In genomic region chr1:55076849-55077516, GRCm38 (mm10) we compare ENCODE assay signal across 16 mouse cellular contexts. TPM values are rescaled to one million over a fixed set of nuclear protein-coding genes. Genes with fewer than 3 reads are reported as not detected.
DNase-seq lines count a peak whose midpoint lies in the region; ATAC-seq and TF ChIP-seq lines count a peak whose summit lies in the region.
"Had no signal": no experiment of that assay in that cellular context is flagged by ENCODE, and none has a peak within 500 bp of the region (broad histone marks: within the 10 kb centered on the region; RNA-seq: fewer than 3 reads in every experiment).

No protein-coding gene starts in this region.

- H3K4me1 ChIP-seq in midbrain, embryonic 13.5 days (replicated peaks): no peaks in the 10 kb centered on the region
- H3K4me1 ChIP-seq in midbrain, postnatal 0 days (ENCODE audit: insufficient read depth, low read length): no peaks in the 10 kb centered on the region
- H3K4me1 ChIP-seq in lung, embryonic 16.5 days (replicated peaks; ENCODE audit: control insufficient read depth, insufficient read depth, low read length): no peaks in the 10 kb centered on the region
- H3K4me1 ChIP-seq: embryonic facial prominence, embryonic 13.5 days; forebrain, embryonic 12.5 days; hindbrain, embryonic 15.5 days had no signal

- H3K27ac ChIP-seq in midbrain, embryonic 13.5 days: no peak overlapping the region
- H3K27ac ChIP-seq in midbrain, postnatal 0 days (ENCODE audit: low read depth, low read length): no peak overlapping the region
- no peak overlapping the region for H3K27ac ChIP-seq in lung, embryonic 16.5 days (ENCODE audit: low read length)
- H3K27ac ChIP-seq: embryonic facial prominence, embryonic 13.5 days; forebrain, embryonic 12.5 days; gastrocnemius, adult 2 months; hindbrain, embryonic 15.5 days; macrophage had no signal

- intact Hi-C loops in left cerebral cortex, postnatal 10 days (cut with DNase I): no loop called here

- no peak for TF ChIP-seq CTCF in midbrain, postnatal 0 days (IDR thresholded peaks at IDR 0.05)

- no peak overlapping the region for H3K4me3 ChIP-seq in midbrain, embryonic 13.5 days (replicated peaks)
- H3K4me3 ChIP-seq in midbrain, postnatal 0 days (ENCODE audit: low read depth, low read length): no peak overlapping the region
- H3K4me3 ChIP-seq in lung, embryonic 16.5 days (ENCODE audit: low read length): no peak overlapping the region
- H3K4me3 ChIP-seq: embryonic facial prominence, embryonic 13.5 days; forebrain, embryonic 12.5 days; gastrocnemius, adult 2 months; heart, embryonic 13.5 days; hindbrain, embryonic 15.5 days had no signal

- peaks cover 69% of the 10 kb centered on the region for H3K36me3 ChIP-seq in midbrain, embryonic 13.5 days
- peaks cover 27% of the 10 kb centered on the region for H3K36me3 ChIP-seq in midbrain, postnatal 0 days (ENCODE audit: insufficient read depth, low read length)
- peaks cover 25% of the 10 kb centered on the region for H3K36me3 ChIP-seq in lung, embryonic 16.5 days (ENCODE audit: control insufficient read depth, insufficient read depth, low read length)

- no peaks in the 10 kb centered on the region for H3K9me3 ChIP-seq in midbrain, embryonic 13.5 days
- no peaks in the 10 kb centered on the region for H3K9me3 ChIP-seq in midbrain, postnatal 0 days (ENCODE audit: low read length)
- no peaks in the 10 kb centered on the region for H3K9me3 ChIP-seq in lung, embryonic 16.5 days (ENCODE audit: control insufficient read depth, low read length)
- H3K9me3 ChIP-seq: embryonic facial prominence, embryonic 13.5 days; forebrain, embryonic 12.5 days; heart, embryonic 13.5 days; hindbrain, embryonic 15.5 days had no signal

- 77% methylated on average over 2 of the region's 2 CpGs for WGBS in midbrain, embryonic 13.5 days
- WGBS in midbrain, postnatal 0 days: 87% methylated on average over 2 of the region's 2 CpGs
- 80% methylated on average over 2 of the region's 2 CpGs for WGBS in lung, embryonic 16.5 days

- no peaks in the 10 kb centered on the region for H3K27me3 ChIP-seq in midbrain, embryonic 13.5 days
- H3K27me3 ChIP-seq in midbrain, postnatal 0 days (ENCODE audit: insufficient read depth, low read length): no peaks in the 10 kb centered on the region
- no peaks in the 10 kb centered on the region for H3K27me3 ChIP-seq in lung, embryonic 16.5 days (ENCODE audit: control insufficient read depth, insufficient read depth, low read depth, low read length)
- H3K27me3 ChIP-seq: embryonic facial prominence, embryonic 13.5 days; forebrain, embryonic 12.5 days; heart, embryonic 13.5 days; hindbrain, embryonic 15.5 days had no signal

- no peak overlapping the region for H3K4me2 ChIP-seq in midbrain, embryonic 13.5 days (replicated peaks)
- H3K4me2 ChIP-seq in midbrain, postnatal 0 days (ENCODE audit: low read depth, low read length, poor library complexity, severe bottlenecking): no peak overlapping the region
- H3K4me2 ChIP-seq in lung, embryonic 16.5 days (ENCODE audit: low read depth, low read length): no peak overlapping the region
- H3K4me2 ChIP-seq: embryonic facial prominence, embryonic 13.5 days; forebrain, embryonic 12.5 days; heart, embryonic 13.5 days; hindbrain, embryonic 15.5 days had no signal

- ATAC-seq in midbrain, embryonic 13.5 days: 0 out of 2 replicates have a peak, but pooled peaks have one; percentile 20
- ATAC-seq in midbrain, postnatal 0 days (ENCODE audit: low FRiP score): no peak
- ATAC-seq in lung, embryonic 16.5 days (ENCODE audit: low read depth): 0 out of 2 replicates have a peak, but pooled peaks have one; percentile 31

- DNase-seq in heart, adult 11 months: peak; percentile 79
- no peak for DNase-seq in heart, postnatal 4 days
- no peak for DNase-seq in midbrain, postnatal 0 days (ENCODE audit: low spot score)
- DNase-seq in right cerebral cortex, adult 18-20 months: no peak
- DNase-seq in left cerebral cortex, postnatal 10 days (ENCODE audit: extremely low spot score in 1 of 2, low spot score in 2 of 2): no peak
- DNase-seq in frontal cortex, postnatal 14 days (ENCODE audit: low spot score in 2 of 2): no peak
- DNase-seq: cerebellum, adult 9-10 months; gastrocnemius, adult 2 months; thymus, adult 18-20 months had no signal

- no peak overlapping the region for H3K9ac ChIP-seq in midbrain, embryonic 13.5 days (replicated peaks)
- no peak overlapping the region for H3K9ac ChIP-seq in midbrain, postnatal 0 days (replicated peaks; ENCODE audit: low read length, poor library complexity, severe bottlenecking)
- no peak overlapping the region for H3K9ac ChIP-seq in lung, embryonic 16.5 days (ENCODE audit: low read length)
- H3K9ac ChIP-seq: embryonic facial prominence, embryonic 13.5 days; forebrain, embryonic 12.5 days; heart, embryonic 13.5 days; hindbrain, embryonic 15.5 days had no signal

RNA-seq across cellular contexts. Expression of gene Hspe1, which starts 10.9 kb away (rescaled TPM):
- total RNA-seq in heart, postnatal 4 days (2021): 100 to 1,000 TPM; 142 to 148 TPM
- 294 and 301 TPM in 2 replicates for polyA plus RNA-seq in midbrain, embryonic 13.5 days (2015; fragmentation: Nextera tagmentation; extraction: Ambion mirVana)
- 85.5 and 103 TPM in 2 replicates for total RNA-seq in midbrain, postnatal 0 days (2014; rRNA removed)
- polyA plus RNA-seq in midbrain, postnatal 0 days (2015; fragmentation: Nextera tagmentation; extraction: Ambion mirVana): 249 and 263 TPM in 2 replicates
- 245 and 281 TPM in 2 replicates for polyA plus RNA-seq in lung, embryonic 16.5 days (2015; fragmentation: Nextera tagmentation; extraction: Ambion mirVana)
- total RNA-seq in left cerebral cortex, postnatal 10 days (2021): 10 to 100 TPM; 92.6 to 97.8 TPM

RNA-seq across cellular contexts. Expression of gene Hspd1, which starts 11.1 kb away (rescaled TPM):
- total RNA-seq in heart, postnatal 4 days (2021): 100 to 1,000 TPM; 363 to 379 TPM
- 295 and 300 TPM in 2 replicates for polyA plus RNA-seq in midbrain, embryonic 13.5 days (2015; fragmentation: Nextera tagmentation; extraction: Ambion mirVana)
- total RNA-seq in midbrain, postnatal 0 days (2014; rRNA removed): 92.5 and 105 TPM in 2 replicates
- polyA plus RNA-seq in midbrain, postnatal 0 days (2015; fragmentation: Nextera tagmentation; extraction: Ambion mirVana): 211 and 217 TPM in 2 replicates
- polyA plus RNA-seq in lung, embryonic 16.5 days (2015; fragmentation: Nextera tagmentation; extraction: Ambion mirVana): 253 and 283 TPM in 2 replicates
- 100 to 1,000 TPM; 190 to 198 TPM for total RNA-seq in left cerebral cortex, postnatal 10 days (2021)

RNA-seq across cellular contexts. Expression of gene Coq10b, which starts 24.4 kb away (rescaled TPM):
- 10 to 100 TPM; 36.7 to 37.6 TPM for total RNA-seq in heart, postnatal 4 days (2021)
- 33.1 and 35.2 TPM in 2 replicates for polyA plus RNA-seq in midbrain, embryonic 13.5 days (2015; fragmentation: Nextera tagmentation; extraction: Ambion mirVana)
- 19.7 and 25.3 TPM in 2 replicates for total RNA-seq in midbrain, postnatal 0 days (2014; rRNA removed)
- 25.9 and 26.5 TPM in 2 replicates for polyA plus RNA-seq in midbrain, postnatal 0 days (2015; fragmentation: Nextera tagmentation; extraction: Ambion mirVana)
- 18.0 and 19.2 TPM in 2 replicates for polyA plus RNA-seq in lung, embryonic 16.5 days (2015; fragmentation: Nextera tagmentation; extraction: Ambion mirVana)
- 10 to 100 TPM; 24.4 to 25.6 TPM for total RNA-seq in left cerebral cortex, postnatal 10 days (2021)

RNA-seq across cellular contexts. Expression of gene Sf3b1, which starts 49.7 kb away (rescaled TPM):
- 100 to 1,000 TPM; 130 to 143 TPM for total RNA-seq in heart, postnatal 4 days (2021)
- polyA plus RNA-seq in midbrain, embryonic 13.5 days (2015; fragmentation: Nextera tagmentation; extraction: Ambion mirVana): 342 and 394 TPM in 2 replicates
- total RNA-seq in midbrain, postnatal 0 days (2014; rRNA removed): 171 and 262 TPM in 2 replicates
- polyA plus RNA-seq in midbrain, postnatal 0 days (2015; fragmentation: Nextera tagmentation; extraction: Ambion mirVana): 250 and 282 TPM in 2 replicates
- 293 and 321 TPM in 2 replicates for polyA plus RNA-seq in lung, embryonic 16.5 days (2015; fragmentation: Nextera tagmentation; extraction: Ambion mirVana)
- 100 to 1,000 TPM; 157 to 174 TPM for total RNA-seq in left cerebral cortex, postnatal 10 days (2021)

RNA-seq across cellular contexts. Expression of gene Mob4, which starts 54.0 kb away (rescaled TPM):
- 10 to 100 TPM; 45.8 to 48.8 TPM for total RNA-seq in heart, postnatal 4 days (2021)
- polyA plus RNA-seq in midbrain, embryonic 13.5 days (2015; fragmentation: Nextera tagmentation; extraction: Ambion mirVana): 189 and 208 TPM in 2 replicates
- 80.9 and 83.8 TPM in 2 replicates for total RNA-seq in midbrain, postnatal 0 days (2014; rRNA removed)
- 126 and 143 TPM in 2 replicates for polyA plus RNA-seq in midbrain, postnatal 0 days (2015; fragmentation: Nextera tagmentation; extraction: Ambion mirVana)
- polyA plus RNA-seq in lung, embryonic 16.5 days (2015; fragmentation: Nextera tagmentation; extraction: Ambion mirVana): 143 and 145 TPM in 2 replicates
- total RNA-seq in left cerebral cortex, postnatal 10 days (2021): 10 to 100 TPM; 67.1 to 69.7 TPM
